Mouse (Mus musculus) limb, embryonic 13.5 days (tissue): Measurements from ENCODE around the gene Naa15. TPM values are rescaled to one million over a fixed set of nuclear protein-coding genes. Genes with fewer than 3 reads are reported as not detected.

ENCODE experiments used
- ATAC-seq: fragments of 200-750 bp; cut with Nextera tagmentation; 2 replicates; pipeline ENCODE4 v1.8.0; 2017; ENCODE audit warnings: low read depth, moderate number of reproducible peaks, moderate TSS enrichment; ENCODE audit not compliant: low FRiP score
- H3K27ac ChIP-seq: fragments of 300-500 bp; sonication (generic); 2 replicates; pipeline ENCODE4 v1.5.1; 2015; ENCODE audit warnings: inconsistent platforms, mild to moderate bottlenecking, moderate library complexity
- H3K27me3 ChIP-seq: fragments of 300-500 bp; sonication (generic); 2 replicates; pipeline ENCODE4 v1.6.1; 2015; ENCODE audit warnings: mild to moderate bottlenecking, inconsistent platforms
- H3K36me3 ChIP-seq: fragments of 300-500 bp; sonication (generic); 2 replicates; pipeline ENCODE4 v1.6.1; 2015; ENCODE audit warnings: inconsistent platforms, mild to moderate bottlenecking, moderate library complexity
- H3K4me1 ChIP-seq: fragments of 300-500 bp; sonication (generic); 2 replicates; pipeline ENCODE4 v1.6.1; 2015; ENCODE audit warnings: inconsistent platforms
- H3K4me2 ChIP-seq: fragments of 300-500 bp; sonication (generic); replicated peaks from 2 replicates; pipeline ENCODE4 v1.6.1; 2015; ENCODE audit warnings: inconsistent platforms, mild to moderate bottlenecking, moderate library complexity
- H3K4me3 ChIP-seq: fragments of 300-500 bp; sonication (generic); 2 replicates; pipeline ENCODE4 v1.5.1; 2015; ENCODE audit warnings: moderate library complexity, mild to moderate bottlenecking, inconsistent platforms
- H3K9ac ChIP-seq: fragments of 300-500 bp; sonication (generic); 2 replicates; pipeline ENCODE4 v1.6.1; 2015; ENCODE audit warnings: mild to moderate bottlenecking, inconsistent platforms
- H3K9me3 ChIP-seq: fragments of 300-500 bp; sonication (generic); 2 replicates; pipeline ENCODE4 v1.6.1; 2016; ENCODE audit warnings: inconsistent platforms
- WGBS: fragments of 180-500 bp; shearing (Covaris S2); methylation state at CpG from one replicate; pipeline ENCODE4 v1.1.7; 2015; 5-methylcytosine and 5-hydroxymethylcytosine counted together
- polyA plus RNA-seq: library from polyadenylated mRNA; unstranded; fragments of >200 nt; fragmentation: Nextera tagmentation; extraction: Ambion mirVana; gene quantifications from 2 replicates; pipeline ENCODE4 v1.2.1, GENCODE M21; 2015

The Naa15 gene
- 51.7 and 52.2 TPM in 2 replicates for polyA plus RNA-seq

- Histone ChIP-seq H3K27me3 (no peaks in the 10 kb centered on the region), H3K9ac (peak within 1 kb of the TSS; percentile 99), H3K4me3 (peak within 1 kb of the TSS; percentile 96), H3K9me3 (no peaks in the 10 kb centered on the region), H3K36me3 (no peaks in the 10 kb centered on the region), H3K4me1 (peaks cover 26% of the 10 kb centered on the region), H3K27ac (peak within 1 kb of the TSS; percentile 91), H3K4me2 (peak within 1 kb of the TSS; percentile 76)
- peak; percentile 90 for ATAC-seq
- 5% methylated on average over 43 of the region's 43 CpGs for WGBS
These were observed at the start of gene Naa15 for GRCm38 (mm10) chr3:51415098-51416072. Gene Naa15, plus strand, starts transcription at chr3:51415148.

- peak overlapping the region; percentile 68; the same call in 1 of the 2 replicates for H3K9ac ChIP-seq
- no peaks in the 10 kb centered on the region for H3K9me3 ChIP-seq
- H3K4me2 ChIP-seq, result peak overlapping the region; percentile 78
- peak overlapping the region; percentile 51 for H3K4me3 ChIP-seq
- no peaks in the 10 kb centered on the region for H3K36me3 ChIP-seq
- peaks cover 15% of the 10 kb centered on the region; the same call in 1 of the 2 replicates for H3K4me1 ChIP-seq
- no peak overlapping the region for H3K27ac ChIP-seq
- 11% methylated on average over 3 of the region's 3 CpGs for WGBS
- 0 out of 2 replicates have a peak, but pooled peaks cover 6% of the 10 kb centered on the region for H3K27me3 ChIP-seq
- ATAC-seq, result no peak; the same call in 1 of the 2 replicates
These were observed 49.4 kb upstream of the Naa15 start for GRCm38 (mm10) chr3:51365517-51365882.

GRCm38 (mm10) chr3:51366926-51367325 lies 48.0 kb upstream of the Naa15 start:
- Histone ChIP-seq H3K9ac (no peak overlapping the region), H3K4me3 (no peak overlapping the region), H3K27ac (no peak overlapping the region), H3K27me3 (0 out of 2 replicates have a peak, but pooled peaks cover 6% of the 10 kb centered on the region), H3K36me3 (no peaks in the 10 kb centered on the region), H3K4me2 (no peak overlapping the region), H3K4me1 (peaks cover 10% of the 10 kb centered on the region; the same call in 1 of the 2 replicates), H3K9me3 (no peaks in the 10 kb centered on the region)
- 45% methylated on average over 4 of the region's 4 CpGs for WGBS
- ATAC-seq, result no peak

- Histone ChIP-seq H3K9me3 (no peaks in the 10 kb centered on the region), H3K4me3 (no peak overlapping the region), H3K4me1 (peaks cover 10% of the 10 kb centered on the region; the same call in 1 of the 2 replicates), H3K27ac (no peak overlapping the region), H3K27me3 (0 out of 2 replicates have a peak, but pooled peaks cover 6% of the 10 kb centered on the region), H3K9ac (no peak overlapping the region), H3K36me3 (no peaks in the 10 kb centered on the region), H3K4me2 (no peak overlapping the region)
- ATAC-seq, result no peak
- 69% methylated on average over 4 of the region's 4 CpGs for WGBS
These were observed 46.9 kb upstream of the Naa15 start for GRCm38 (mm10) chr3:51368011-51368410.

GRCm38 (mm10) chr3:51371826-51372225 lies 43.1 kb upstream of the Naa15 start:
- WGBS, result 71% methylated on average over 2 of the region's 2 CpGs
- Histone ChIP-seq H3K9ac (no peak overlapping the region), H3K27ac (no peak overlapping the region), H3K9me3 (no peaks in the 10 kb centered on the region), H3K4me3 (no peak overlapping the region), H3K36me3 (no peaks in the 10 kb centered on the region), H3K27me3 (no peaks in the 10 kb centered on the region), H3K4me1 (no peaks in the 10 kb centered on the region), H3K4me2 (no peak overlapping the region)
- ATAC-seq, result no peak

- no peak overlapping the region for H3K4me3 ChIP-seq
- H3K27me3 ChIP-seq, result no peaks in the 10 kb centered on the region
- no peak for ATAC-seq
- no peaks in the 10 kb centered on the region for H3K9me3 ChIP-seq
- no peaks in the 10 kb centered on the region for H3K36me3 ChIP-seq
- H3K4me2 ChIP-seq, result no peak overlapping the region
- WGBS, result 54% methylated on average over 5 of the region's 5 CpGs
- H3K4me1 ChIP-seq, result no peaks in the 10 kb centered on the region
- H3K9ac ChIP-seq, result no peak overlapping the region
- no peak overlapping the region for H3K27ac ChIP-seq
These were observed 42.1 kb upstream of the Naa15 start for GRCm38 (mm10) chr3:51372883-51373282.

GRCm38 (mm10) chr3:51373544-51373943 lies 41.4 kb upstream of the Naa15 start:
- H3K27ac ChIP-seq, result no peak overlapping the region
- H3K4me2 ChIP-seq, result no peak overlapping the region
- H3K4me3 ChIP-seq, result no peak overlapping the region
- no peak overlapping the region for H3K9ac ChIP-seq
- H3K9me3 ChIP-seq, result no peaks in the 10 kb centered on the region
- ATAC-seq, result no peak
- no peaks in the 10 kb centered on the region; the same call in 1 of the 2 replicates for H3K4me1 ChIP-seq
- 71% methylated on average over 5 of the region's 5 CpGs for WGBS
- H3K36me3 ChIP-seq, result no peaks in the 10 kb centered on the region
- no peaks in the 10 kb centered on the region for H3K27me3 ChIP-seq

- WGBS, result 88% methylated on average over 19 of the region's 19 CpGs
- no peaks in the 10 kb centered on the region for H3K27me3 ChIP-seq
- ATAC-seq, result no peak
- H3K9me3 ChIP-seq, result no peaks in the 10 kb centered on the region
- H3K36me3 ChIP-seq, result no peaks in the 10 kb centered on the region
- no peak overlapping the region for H3K27ac ChIP-seq
- no peak overlapping the region for H3K4me3 ChIP-seq
- H3K4me2 ChIP-seq, result no peak overlapping the region
- no peak overlapping the region for H3K9ac ChIP-seq
- H3K4me1 ChIP-seq, result no peaks in the 10 kb centered on the region; the same call in 1 of the 2 replicates
These were observed 39.4 kb upstream of the Naa15 start for GRCm38 (mm10) chr3:51375307-51376265.

- Histone ChIP-seq H3K4me2 (peak overlapping the region; percentile 57), H3K4me1 (no peaks in the 10 kb centered on the region; the same call in 1 of the 2 replicates), H3K36me3 (no peaks in the 10 kb centered on the region), H3K4me3 (peak overlapping the region; percentile 38), H3K27me3 (no peaks in the 10 kb centered on the region), H3K27ac (no peak overlapping the region), H3K9ac (peak overlapping the region; percentile 35; the same call in 1 of the 2 replicates), H3K9me3 (no peaks in the 10 kb centered on the region)
- WGBS, result 35% methylated on average over 31 of the region's 31 CpGs
- ATAC-seq, result peak; percentile 44; the same call in 1 of the 2 replicates
These were observed 36.9 kb upstream of the Naa15 start for GRCm38 (mm10) chr3:51377878-51378664.

GRCm38 (mm10) chr3:51378665-51378946 lies 36.3 kb upstream of the Naa15 start:
- ATAC-seq, result no peak

More at GRCm38 (mm10) chr3:51378665-51378946, 36.3 kb upstream of the Naa15 start:
- H3K27ac ChIP-seq, result no peak overlapping the region
- no peaks in the 10 kb centered on the region for H3K27me3 ChIP-seq
- peak overlapping the region; percentile 38 for H3K4me3 ChIP-seq
- H3K4me2 ChIP-seq, result peak overlapping the region; percentile 57
- no peaks in the 10 kb centered on the region for H3K36me3 ChIP-seq
- no peaks in the 10 kb centered on the region for H3K9me3 ChIP-seq
- H3K9ac ChIP-seq, result peak overlapping the region; percentile 35; the same call in 1 of the 2 replicates
- no peaks in the 10 kb centered on the region; the same call in 1 of the 2 replicates for H3K4me1 ChIP-seq
- 75% methylated on average over 3 of the region's 3 CpGs for WGBS
